Mouse (Mus musculus) frontal cortex, postnatal 10 days (tissue): ENCODE data around the gene A730061H03Rik.

Experiments
- DNase-seq, 2 experiments: peaks; one replicate each; pipeline ENCODE4 v3.0.0; 2022; ENCODE audit warnings: low spot score in 2 of 2, mixed read lengths in 1 of 2

Gene A730061H03Rik

GRCm38 (mm10) chr14:55551794-55552193 is 8.4 kb downstream of the A730061H03Rik start:
- no peak for DNase-seq

- no peak for DNase-seq
Measured at GRCm38 (mm10) chr14:55551347-55551746, 8.9 kb downstream of the A730061H03Rik start.

GRCm38 (mm10) chr14:55550191-55550590 is 10.0 kb downstream of the A730061H03Rik start:
- no peak for DNase-seq

- no peak for DNase-seq
Measured at GRCm38 (mm10) chr14:55544334-55544733, 15.9 kb downstream of the A730061H03Rik start.

GRCm38 (mm10) chr14:55542268-55542667 is 17.9 kb downstream of the A730061H03Rik start:
- no peak for DNase-seq

GRCm38 (mm10) chr14:55540787-55541321 is 19.4 kb downstream of the A730061H03Rik start:
- peak; percentile 61 to 74 for DNase-seq

- DNase-seq, result peak; percentile 64 to 71
Measured at GRCm38 (mm10) chr14:55540067-55540786, 20.0 kb downstream of the A730061H03Rik start, which contains the start of gene Pck2. Gene Pck2, plus strand, starts transcription at chr14:55540266.

GRCm38 (mm10) chr14:55536116-55536745 is 24.0 kb downstream of the A730061H03Rik start:
- no peak for DNase-seq

- DNase-seq, result no peak
Measured at GRCm38 (mm10) chr14:55527940-55528339, 32.3 kb downstream of the A730061H03Rik start.

- DNase-seq, result no peak
Measured at GRCm38 (mm10) chr14:55526674-55527073, 33.5 kb downstream of the A730061H03Rik start.

GRCm38 (mm10) chr14:55524785-55525184 is 35.4 kb downstream of the A730061H03Rik start, which contains the start of gene Nrl:
Gene Nrl, minus strand, starts transcription at chr14:55524981.
- DNase-seq, result no peak

- DNase-seq, result no peak
Measured at GRCm38 (mm10) chr14:55524062-55524461, 36.1 kb downstream of the A730061H03Rik start.

GRCm38 (mm10) chr14:55520451-55521361 is 39.5 kb downstream of the A730061H03Rik start:
- DNase-seq, result no peak

GRCm38 (mm10) chr14:55519604-55520003 is 40.6 kb downstream of the A730061H03Rik start:
- DNase-seq, result no peak

GRCm38 (mm10) chr14:55518897-55519296 is 41.3 kb downstream of the A730061H03Rik start:
- DNase-seq, result peak; percentile 43 to 64

- no peak for DNase-seq
Measured at GRCm38 (mm10) chr14:55515846-55516245, 44.4 kb downstream of the A730061H03Rik start.

- DNase-seq, result no peak
Measured at GRCm38 (mm10) chr14:55513927-55514326, 46.3 kb downstream of the A730061H03Rik start.

- DNase-seq, result peak; percentile 57 to 79
Measured at GRCm38 (mm10) chr14:55511037-55511436, 49.2 kb downstream of the A730061H03Rik start.

- DNase-seq, result peak; percentile 57 to 76
Measured at GRCm38 (mm10) chr14:55510125-55510731, 50.0 kb downstream of the A730061H03Rik start, which contains the start of gene Cpne6. Gene Cpne6, plus strand, starts transcription at chr14:55510445.
